Mouse (Mus musculus) kidney, adult 8-10 months (tissue): ENCODE measurements around the gene Mef2c.
A peak's percentile ranks its signal among the peaks of the same experiment; 100 is the strongest.

Source experiments
- DNase-seq, 2 experiments: peaks; one replicate each; pipeline ENCODE4 v3.0.0; 2022

Gene Mef2c

GRCm38 (mm10) chr13:83524902-83525715 is 21.3 kb downstream of the Mef2c start:
- DNase-seq: no peak

DNA sequence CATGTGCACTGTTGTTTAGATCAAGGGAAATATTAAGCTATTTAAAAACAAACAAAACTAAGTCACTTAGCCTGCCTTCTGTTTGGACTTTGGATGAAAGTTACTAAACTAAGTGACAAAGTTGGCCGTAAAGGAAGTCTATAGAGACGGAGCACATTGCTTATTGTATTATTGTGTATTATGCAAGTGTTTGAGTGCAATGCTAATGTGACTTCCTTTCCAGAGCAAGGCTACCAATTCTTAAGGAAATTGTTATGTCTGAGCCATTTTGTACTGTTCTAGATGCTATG is 21.8 kb downstream of the Mef2c start:
- DNase-seq: no peak

DNA sequence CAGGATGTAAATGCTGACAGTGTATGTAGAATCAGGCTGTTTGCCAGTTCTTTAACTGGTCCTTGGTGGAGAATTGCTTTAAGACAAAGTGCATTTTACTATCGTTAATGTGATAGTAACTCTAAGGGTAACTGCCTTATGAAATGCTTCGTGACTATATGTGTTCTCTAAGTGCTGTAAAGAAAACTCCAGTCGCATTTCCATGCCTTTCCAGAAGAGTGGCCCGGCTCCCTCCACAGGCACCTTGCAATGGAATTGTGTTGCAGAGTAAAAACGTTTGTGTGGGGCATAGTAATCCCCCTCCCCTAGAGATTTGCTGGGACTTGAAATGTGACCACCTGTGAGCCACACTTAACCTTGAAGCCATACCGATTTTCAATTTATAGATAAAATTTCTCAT is 22.2 kb downstream of the Mef2c start:
- no peak for DNase-seq

GRCm38 (mm10) chr13:83527921-83528320 is 24.1 kb downstream of the Mef2c start:
- no peak for DNase-seq

DNA sequence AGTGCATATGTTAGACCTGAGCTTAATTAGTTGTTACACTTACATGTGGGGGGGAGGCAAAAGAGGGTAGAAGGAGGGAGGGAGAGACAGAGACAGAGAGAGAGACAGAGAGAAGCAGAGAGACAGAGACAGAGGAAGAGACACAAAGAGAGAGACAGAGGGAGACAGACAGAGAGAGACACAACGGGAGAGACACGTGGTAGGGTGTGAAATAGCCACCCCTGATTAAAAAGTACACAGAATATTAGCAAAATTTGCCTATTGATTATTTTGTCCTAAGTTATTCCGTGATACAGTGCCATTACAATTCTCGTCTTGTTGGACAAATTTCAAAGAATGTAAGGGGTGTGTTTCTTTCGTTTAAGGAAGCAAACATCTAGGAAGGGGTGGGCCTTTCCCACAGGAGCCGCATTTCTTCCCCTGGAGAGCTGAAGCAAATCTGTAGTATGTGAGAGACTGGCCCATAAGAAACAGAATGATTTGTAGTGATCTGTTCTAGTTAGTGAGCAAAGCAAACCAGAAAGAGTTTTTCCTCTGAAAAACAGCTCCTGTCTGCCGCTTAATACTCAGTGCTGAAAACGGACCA is 26.0 kb downstream of the Mef2c start:
- DNase-seq: no peak

DNA sequence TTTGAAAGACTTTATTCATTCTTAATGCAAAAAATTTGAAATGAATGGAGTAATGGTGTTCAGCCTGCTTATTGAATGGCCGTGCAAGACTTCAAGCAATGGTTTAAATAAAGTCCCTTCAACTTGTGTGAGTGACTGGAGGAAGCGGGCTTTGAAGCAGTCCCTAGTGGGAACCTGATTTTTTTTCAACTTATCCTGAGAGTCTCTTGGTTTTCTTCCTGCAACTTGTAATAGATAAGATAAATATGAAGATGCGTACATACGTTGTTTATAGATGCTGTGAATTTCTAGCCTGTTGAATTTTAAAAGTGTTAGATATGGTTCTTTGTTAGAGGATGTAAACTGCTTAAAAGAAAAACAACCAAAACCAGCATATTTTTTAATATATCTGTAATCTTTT is 27.1 kb downstream of the Mef2c start:
- DNase-seq: no peak

- peak; percentile 9 for DNase-seq
Measured at GRCm38 (mm10) chr13:83531968-83532591, 28.2 kb downstream of the Mef2c start.

- no peak for DNase-seq
Measured at GRCm38 (mm10) chr13:83536361-83536760, 32.5 kb downstream of the Mef2c start.

DNA sequence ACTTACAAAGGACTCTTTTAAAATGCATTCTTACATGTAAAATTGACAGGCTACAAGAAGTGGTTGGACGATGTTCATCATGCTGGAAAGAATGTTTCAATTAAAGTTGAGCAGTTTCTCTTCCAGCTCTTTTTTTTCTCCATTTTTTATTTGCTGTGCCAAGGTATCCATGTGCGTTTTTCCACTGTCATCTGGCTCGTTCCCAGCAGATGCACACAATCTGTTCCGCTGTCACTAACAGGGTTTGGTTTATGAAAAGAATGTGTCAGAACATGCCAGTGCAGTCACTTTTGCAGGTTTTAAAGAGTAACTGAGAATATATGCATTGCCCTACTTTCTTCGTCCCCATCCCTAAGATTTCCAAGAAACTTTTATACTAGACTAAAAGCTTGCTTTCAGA is 33.3 kb downstream of the Mef2c start:
- DNase-seq: no peak

DNA sequence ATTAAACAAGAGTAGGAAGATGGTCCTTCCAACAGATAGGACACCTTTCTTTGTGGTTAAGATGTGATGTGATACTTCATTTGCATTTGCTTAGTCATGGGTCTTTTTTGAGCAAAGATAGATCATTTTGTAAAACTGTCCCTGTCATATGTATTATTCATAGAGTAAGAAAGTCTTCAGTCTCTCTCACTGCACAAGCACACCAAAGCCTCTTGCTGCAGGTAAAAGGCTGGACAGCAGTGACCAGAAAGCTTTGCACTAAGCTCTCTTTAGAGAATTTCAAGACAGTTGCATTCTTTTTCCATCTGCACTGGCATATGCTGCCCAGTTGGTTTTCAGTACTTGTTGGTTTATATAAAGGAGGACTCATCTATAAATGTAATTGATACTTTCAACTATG is 36.1 kb downstream of the Mef2c start:
- no peak for DNase-seq

DNA sequence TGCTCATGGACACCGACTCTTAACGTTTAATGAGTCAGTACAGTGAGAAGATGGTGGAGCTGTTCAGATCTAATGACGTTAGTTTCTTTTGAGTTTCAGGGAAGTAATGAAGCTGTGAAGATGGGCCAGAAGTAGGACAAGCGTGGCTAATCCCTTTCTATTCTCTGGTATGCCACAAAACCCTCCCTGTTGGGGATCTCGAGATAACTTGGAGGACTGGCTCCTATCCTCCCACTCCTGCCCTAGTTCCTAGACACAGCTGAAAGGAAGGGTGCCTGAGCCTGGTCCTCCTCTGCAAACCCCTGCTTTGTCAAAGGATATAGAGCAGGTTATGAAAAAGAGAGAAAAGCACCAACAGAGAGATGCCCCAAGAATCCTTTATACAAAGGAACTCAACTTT is 38.8 kb downstream of the Mef2c start:
- no peak for DNase-seq

- DNase-seq: no peak
Measured at GRCm38 (mm10) chr13:83544707-83545106, 40.9 kb downstream of the Mef2c start.

- no peak for DNase-seq
Measured at GRCm38 (mm10) chr13:83546876-83547275, 43.0 kb downstream of the Mef2c start.

GRCm38 (mm10) chr13:83551259-83551658 is 47.4 kb downstream of the Mef2c start:
- DNase-seq: no peak

DNA sequence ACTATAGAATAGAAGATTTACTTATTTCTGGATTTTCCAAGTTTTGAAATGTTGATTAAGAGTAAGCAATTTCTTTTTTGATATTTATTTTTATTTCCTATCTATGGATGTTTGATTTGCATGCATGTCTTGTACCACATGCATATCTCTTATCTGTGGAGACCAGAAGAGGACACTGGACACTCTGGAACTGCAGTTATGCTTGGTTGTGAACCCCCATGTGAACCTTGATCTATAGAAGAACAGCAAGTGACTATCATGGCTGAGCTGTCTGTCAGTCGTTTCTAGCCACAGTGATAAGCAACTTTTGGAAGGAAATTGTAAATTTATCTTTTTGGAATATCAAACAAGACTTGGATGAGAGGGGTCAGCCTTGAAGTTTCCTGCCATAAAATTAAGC is 48.2 kb downstream of the Mef2c start:
- no peak for DNase-seq

DNA sequence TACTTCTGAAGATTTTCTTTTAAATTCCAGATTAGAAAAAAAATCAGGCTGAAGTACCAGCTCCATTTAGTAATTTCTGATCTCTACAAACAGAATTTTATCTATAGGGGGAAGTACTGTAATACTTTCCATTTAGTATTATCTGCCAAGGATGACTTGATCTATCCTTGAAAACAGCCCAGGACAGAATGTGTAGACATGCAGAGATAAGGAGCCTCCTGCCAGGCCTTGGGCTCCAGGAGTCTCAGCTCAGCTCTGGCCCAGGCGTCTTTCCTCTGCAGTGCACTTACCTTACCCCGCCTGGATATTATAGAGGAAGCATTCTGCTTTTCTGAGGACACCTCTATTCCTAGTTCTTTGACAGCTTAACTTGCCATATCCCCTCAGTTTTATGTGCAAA is 59.4 kb downstream of the Mef2c start:
- no peak for DNase-seq

- DNase-seq: no peak
Measured at GRCm38 (mm10) chr13:83565732-83566131, 61.9 kb downstream of the Mef2c start.

- DNase-seq: peak; percentile 15 to 17
Measured at GRCm38 (mm10) chr13:83566180-83566579, 62.3 kb downstream of the Mef2c start.

DNA sequence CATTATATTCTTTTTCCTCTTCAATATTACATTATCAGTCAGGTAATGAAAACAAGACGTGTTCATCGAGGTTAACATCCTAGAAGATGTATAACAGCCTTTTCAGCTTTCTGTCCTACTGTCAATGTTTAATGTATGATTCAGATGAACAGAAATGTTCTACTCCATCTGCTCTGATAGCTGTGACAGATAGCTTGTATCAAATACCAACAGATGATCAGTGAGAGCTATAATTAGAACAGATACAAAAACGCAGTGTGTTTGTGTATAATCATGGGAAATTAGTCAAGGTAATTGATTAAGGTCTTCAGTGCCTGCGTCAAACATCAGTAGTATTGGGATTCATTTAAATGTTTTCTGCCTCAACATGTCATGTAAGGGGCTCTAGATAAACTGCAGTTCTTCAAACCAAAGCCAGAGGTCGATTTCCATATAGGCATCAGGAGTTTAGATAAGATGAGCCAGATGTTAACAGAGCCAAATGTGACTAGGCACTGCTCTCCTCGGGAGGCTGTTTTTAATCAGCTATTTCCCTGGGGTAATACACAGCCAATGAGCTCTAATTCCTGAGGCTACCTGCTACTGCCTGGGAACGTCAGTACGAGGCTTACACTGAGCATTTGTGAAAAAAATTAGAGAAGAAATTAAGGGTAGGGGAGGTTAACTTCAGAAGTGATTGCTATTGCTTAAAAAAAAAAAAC is 63.1 kb downstream of the Mef2c start:
- DNase-seq: no peak

- no peak for DNase-seq
Measured at GRCm38 (mm10) chr13:83567681-83568080, 63.8 kb downstream of the Mef2c start.

- DNase-seq: no peak
Measured at GRCm38 (mm10) chr13:83568759-83569256, 65.0 kb downstream of the Mef2c start.

- peak; percentile 51 to 72 for DNase-seq
Measured at GRCm38 (mm10) chr13:83571973-83572447, 68.2 kb downstream of the Mef2c start.

DNA sequence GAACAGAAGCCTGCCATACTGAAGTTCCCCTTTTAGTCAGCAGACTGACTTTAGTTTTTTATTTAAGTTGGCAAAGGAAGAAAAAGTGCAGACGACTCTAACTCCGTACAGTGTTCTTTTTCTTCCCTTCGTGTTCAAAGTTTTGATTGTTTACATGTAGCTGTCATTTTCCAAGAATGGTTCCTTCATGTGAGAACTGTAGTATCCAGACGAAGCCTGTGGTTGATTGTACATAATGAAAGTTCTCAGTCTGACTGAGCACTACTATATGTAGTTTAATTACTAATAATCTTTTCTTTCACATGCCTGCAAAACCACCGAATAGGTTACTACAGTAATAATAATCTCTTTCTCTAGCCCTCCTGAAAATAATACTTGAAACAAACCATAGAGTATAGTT is 68.6 kb downstream of the Mef2c start:
- no peak for DNase-seq

DNA sequence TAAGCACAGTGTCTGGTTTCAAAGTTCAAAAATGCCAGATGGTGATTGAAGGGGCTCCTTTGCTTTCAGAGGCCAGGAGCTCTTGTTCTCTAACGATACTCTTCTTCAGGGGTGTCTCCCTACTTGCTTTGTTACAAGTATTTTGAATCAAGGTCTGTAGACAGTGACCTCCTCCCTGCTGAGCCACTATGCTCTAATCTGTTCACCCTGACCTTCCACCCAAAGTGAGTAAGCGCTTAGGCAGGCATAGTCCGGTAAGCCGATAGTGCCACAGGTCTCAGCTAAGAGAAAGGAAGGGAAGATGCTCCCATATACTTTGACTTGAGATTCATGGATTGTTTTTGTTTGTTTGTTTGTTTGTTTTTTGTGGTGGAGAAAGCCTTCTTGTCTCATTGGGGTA is 69.5 kb downstream of the Mef2c start:
- no peak for DNase-seq
